Mouse (Mus musculus): Measurements from ENCODE around the gene Mgll. TPM values are rescaled to one million over a fixed set of nuclear protein-coding genes. Genes with fewer than 3 reads are reported as not detected.

Gene Mgll
- polyA plus RNA-seq, 1 experiment from 2014 or later: 29.1 TPM

DNA sequence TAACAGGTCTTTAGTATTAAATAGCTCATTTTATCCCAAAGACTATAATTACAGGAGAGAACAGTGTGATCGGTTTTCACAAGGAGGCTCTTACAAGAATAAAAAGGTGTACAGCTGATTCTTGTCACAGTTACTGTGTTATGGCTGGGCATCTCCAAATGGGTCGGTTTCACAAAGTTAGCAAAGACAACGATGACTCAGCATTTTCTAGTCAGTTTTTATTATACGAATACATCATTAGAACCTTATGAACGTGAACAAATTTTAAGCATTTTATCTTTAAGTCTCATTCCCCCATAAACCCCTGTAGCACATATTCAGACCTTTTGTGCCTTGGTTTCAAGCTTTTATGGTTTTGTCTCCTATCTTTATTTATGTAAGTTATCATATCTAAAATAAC is 55.5 kb downstream of the Mgll start:
- DNase-seq (ENCODE audit: low spot score): no peak
- H3K27me3 ChIP-seq (replicated peaks; ENCODE audit: control insufficient read depth, insufficient read depth, low read length): no peaks in the 10 kb centered on the region
- no peak for ATAC-seq (ENCODE audit: low read depth)
- H3K4me2 ChIP-seq (ENCODE audit: low read depth, low read length): no peak overlapping the region
- no peaks in the 10 kb centered on the region for H3K9me3 ChIP-seq (ENCODE audit: control insufficient read depth, low read length)
- no peaks in the 10 kb centered on the region for H3K36me3 ChIP-seq (ENCODE audit: control insufficient read depth, insufficient read depth, low read length)
- no peak overlapping the region for H3K27ac ChIP-seq (replicated peaks; ENCODE audit: low read depth, low read length)
- H3K4me3 ChIP-seq (ENCODE audit: low read depth, low read length): no peak overlapping the region
- H3K9ac ChIP-seq (ENCODE audit: low read depth, low read length): no peak overlapping the region
- 63% methylated on average over 5 of the region's 5 CpGs for WGBS
- H3K4me1 ChIP-seq (ENCODE audit: control insufficient read depth, insufficient read depth, low read length): peaks cover 30% of the 10 kb centered on the region

DNA sequence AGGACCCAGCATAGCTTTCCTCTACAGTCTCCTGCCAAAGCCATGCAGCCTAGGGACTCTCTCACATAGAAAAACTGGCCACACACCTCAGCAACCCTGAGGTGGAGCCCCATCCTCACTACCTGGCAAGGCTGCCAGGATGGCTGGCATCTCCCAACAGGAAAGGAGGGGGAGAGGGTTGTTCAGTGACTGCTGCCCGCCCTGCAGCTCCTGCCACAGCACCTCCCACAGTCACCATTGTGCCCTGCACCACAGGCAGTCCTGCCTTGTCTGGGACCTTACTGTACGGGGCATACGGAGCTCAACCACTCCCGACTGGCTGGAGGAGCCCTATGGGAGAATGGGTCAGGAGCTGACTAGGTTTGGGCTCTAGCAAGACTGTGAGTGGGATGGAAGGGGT is 57.7 kb downstream of the Mgll start:
- peaks cover 34% of the 10 kb centered on the region for H3K4me1 ChIP-seq (ENCODE audit: control insufficient read depth, insufficient read depth, low read length)
- no peak for ATAC-seq (ENCODE audit: low read depth)
- H3K9me3 ChIP-seq (ENCODE audit: control insufficient read depth, low read length): no peaks in the 10 kb centered on the region
- H3K36me3 ChIP-seq (ENCODE audit: control insufficient read depth, insufficient read depth, low read length): no peaks in the 10 kb centered on the region
- no peak overlapping the region for H3K9ac ChIP-seq (ENCODE audit: low read depth, low read length)
- H3K4me3 ChIP-seq (ENCODE audit: low read depth, low read length): no peak overlapping the region
- WGBS: 62% methylated on average over 4 of the region's 4 CpGs
- H3K27ac ChIP-seq (replicated peaks; ENCODE audit: low read depth, low read length): no peak overlapping the region
- H3K4me2 ChIP-seq (ENCODE audit: low read depth, low read length): no peak overlapping the region
- DNase-seq (ENCODE audit: low spot score): no peak
- H3K27me3 ChIP-seq (replicated peaks; ENCODE audit: control insufficient read depth, insufficient read depth, low read length): no peaks in the 10 kb centered on the region

DNA sequence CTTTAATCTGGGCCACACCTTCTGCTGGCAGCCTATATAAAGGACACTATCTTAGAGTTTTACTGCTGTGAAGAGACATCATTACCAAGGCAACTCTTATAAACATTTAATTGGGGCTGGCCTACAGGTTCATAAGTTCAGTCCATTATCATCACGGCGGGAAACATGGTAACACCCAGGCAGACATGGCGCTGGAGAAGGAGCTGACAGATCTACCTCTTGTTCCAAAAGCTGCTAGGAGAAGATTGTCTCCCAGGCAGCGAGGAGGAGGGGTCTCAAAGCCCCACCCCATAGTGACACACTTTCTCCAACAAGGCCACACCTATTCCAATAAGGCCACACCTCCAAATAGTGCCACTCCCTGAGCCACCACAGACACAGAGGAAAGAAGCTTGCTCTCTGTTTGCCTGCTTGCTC is 58.8 kb downstream of the Mgll start:
- Histone ChIP-seq H3K4me3 (ENCODE audit: low read depth, low read length) (no peak overlapping the region), H3K27me3 (replicated peaks; ENCODE audit: control insufficient read depth, insufficient read depth, low read length) (no peaks in the 10 kb centered on the region), H3K36me3 (ENCODE audit: control insufficient read depth, insufficient read depth, low read length) (no peaks in the 10 kb centered on the region), H3K9ac (ENCODE audit: low read depth, low read length) (no peak overlapping the region), H3K4me1 (ENCODE audit: control insufficient read depth, insufficient read depth, low read length) (peaks cover 43% of the 10 kb centered on the region), H3K4me2 (ENCODE audit: low read depth, low read length) (no peak overlapping the region), H3K27ac (replicated peaks; ENCODE audit: low read depth, low read length) (no peak overlapping the region), H3K9me3 (ENCODE audit: control insufficient read depth, low read length) (no peaks in the 10 kb centered on the region)
- DNase-seq (ENCODE audit: low spot score): peak; percentile 41
- 58% methylated on average over 4 of the region's 4 CpGs for WGBS
- ATAC-seq (ENCODE audit: low read depth): no peak

DNA sequence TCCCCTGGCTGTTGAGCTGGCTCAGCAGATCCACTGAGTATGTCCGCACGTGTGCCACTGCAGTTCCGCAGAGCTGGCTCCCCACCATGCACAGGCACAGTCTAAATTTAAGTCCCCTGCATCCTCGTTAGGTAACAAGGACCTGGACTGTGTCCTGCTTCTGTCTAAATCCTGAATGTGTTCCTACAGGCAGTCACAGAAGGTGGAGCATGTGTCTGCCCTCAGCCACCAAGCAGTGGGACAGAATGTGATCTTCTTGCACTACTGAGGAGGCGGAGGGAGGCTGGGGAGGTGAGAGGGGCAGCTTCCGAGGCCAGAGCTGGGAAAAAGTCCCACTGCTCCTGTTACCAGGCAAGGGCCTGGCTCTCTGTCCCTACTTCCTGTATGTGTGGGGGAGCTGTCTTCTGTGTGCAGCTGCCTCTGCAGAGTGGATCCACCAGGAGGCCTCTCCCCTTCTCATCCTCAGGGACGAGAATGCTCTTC is 60.5 kb downstream of the Mgll start:
- H3K9ac ChIP-seq (ENCODE audit: low read depth, low read length): no peak overlapping the region
- DNase-seq (ENCODE audit: low spot score): peak; percentile 57
- peak; percentile 27; the same call in 1 of the 2 replicates for ATAC-seq (ENCODE audit: low read depth)

DNA sequence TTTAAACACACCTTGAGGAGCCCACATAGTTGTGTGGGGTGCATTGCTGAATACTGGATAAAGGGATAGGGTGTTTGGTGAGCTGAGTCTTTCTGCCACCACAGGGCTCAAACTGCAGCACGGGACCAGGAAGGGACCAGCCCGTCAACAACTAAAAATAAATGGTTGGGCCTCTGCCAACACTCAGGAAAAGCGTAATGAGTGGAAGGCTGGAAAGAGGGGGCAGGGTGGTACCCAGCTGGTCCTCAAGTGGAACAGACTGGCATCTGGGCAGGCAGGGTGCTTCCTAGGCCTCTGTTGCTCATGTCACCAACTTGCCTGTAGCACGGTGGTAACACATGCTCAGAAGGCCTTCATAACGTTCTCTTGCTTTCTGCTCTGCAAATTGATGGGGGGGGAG is 61.1 kb downstream of the Mgll start:
- peaks cover 43% of the 10 kb centered on the region for H3K4me1 ChIP-seq (ENCODE audit: control insufficient read depth, insufficient read depth, low read length)
- DNase-seq (ENCODE audit: low spot score) (peak; percentile 47), ATAC-seq (ENCODE audit: low read depth) (no peak)
- no peak overlapping the region for H3K9ac ChIP-seq (ENCODE audit: low read depth, low read length)
- no peak overlapping the region for H3K4me3 ChIP-seq (ENCODE audit: low read depth, low read length)
- no peaks in the 10 kb centered on the region for H3K9me3 ChIP-seq (ENCODE audit: control insufficient read depth, low read length)
- H3K4me2 ChIP-seq (ENCODE audit: low read depth, low read length): no peak overlapping the region
- H3K27ac ChIP-seq (replicated peaks; ENCODE audit: low read depth, low read length): peak overlapping the region; percentile 63
- no peaks in the 10 kb centered on the region for H3K27me3 ChIP-seq (replicated peaks; ENCODE audit: control insufficient read depth, insufficient read depth, low read length)
- no peaks in the 10 kb centered on the region for H3K36me3 ChIP-seq (ENCODE audit: control insufficient read depth, insufficient read depth, low read length)
- 20% methylated on average over 4 of the region's 5 CpGs for WGBS

More for the DNA sequence above, 60.5 kb downstream of the Mgll start:
- Histone ChIP-seq H3K27ac (replicated peaks; ENCODE audit: low read depth, low read length) (peak overlapping the region; percentile 63), H3K27me3 (replicated peaks; ENCODE audit: control insufficient read depth, insufficient read depth, low read length) (no peaks in the 10 kb centered on the region), H3K4me3 (ENCODE audit: low read depth, low read length) (no peak overlapping the region), H3K4me1 (ENCODE audit: control insufficient read depth, insufficient read depth, low read length) (peaks cover 43% of the 10 kb centered on the region), H3K9me3 (ENCODE audit: control insufficient read depth, low read length) (no peaks in the 10 kb centered on the region), H3K36me3 (ENCODE audit: control insufficient read depth, insufficient read depth, low read length) (no peaks in the 10 kb centered on the region), H3K4me2 (ENCODE audit: low read depth, low read length) (no peak overlapping the region)
- 57% methylated on average over 7 of the region's 7 CpGs for WGBS

DNA sequence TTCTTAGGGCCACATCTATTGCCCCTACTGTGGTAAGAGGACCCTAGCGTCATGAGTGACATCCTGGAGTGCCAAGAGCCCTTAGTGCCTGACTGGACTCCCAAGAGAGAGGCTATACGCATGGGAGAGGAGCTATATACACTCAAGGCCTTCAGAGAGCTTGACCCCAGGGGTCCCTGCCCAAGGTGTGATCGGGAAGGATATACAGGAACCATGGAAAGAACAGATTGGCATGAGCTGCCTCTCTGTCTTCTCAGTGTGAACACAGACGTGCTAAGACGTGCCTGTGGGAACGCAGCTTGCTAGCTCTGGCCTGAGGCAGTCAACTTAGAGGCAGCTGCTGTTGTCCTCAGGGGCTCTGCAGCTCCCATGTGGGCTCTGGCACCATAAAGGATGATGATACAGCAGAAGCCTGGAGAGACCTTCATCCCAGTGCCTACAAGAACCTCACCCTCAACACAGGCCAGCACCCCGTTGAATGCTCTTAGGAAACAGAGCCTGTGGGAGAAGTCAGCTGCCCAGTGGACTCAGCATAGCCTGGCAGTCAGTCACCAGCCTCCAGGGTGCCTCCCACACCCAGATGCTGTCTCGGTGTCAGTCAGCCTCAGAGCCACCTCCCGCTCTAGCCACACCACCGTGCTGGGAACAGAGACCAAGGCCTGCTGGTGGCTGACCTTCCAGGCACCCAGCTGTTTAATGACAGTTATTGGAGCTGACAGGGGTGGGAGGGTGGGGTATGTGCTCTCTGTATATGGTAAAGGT is 61.8 kb downstream of the Mgll start:
- ATAC-seq (ENCODE audit: low read depth) (no peak), DNase-seq (ENCODE audit: low spot score) (no peak)
- peaks cover 43% of the 10 kb centered on the region for H3K4me1 ChIP-seq (ENCODE audit: control insufficient read depth, insufficient read depth, low read length)
- no peak overlapping the region for H3K27ac ChIP-seq (replicated peaks; ENCODE audit: low read depth, low read length)
- no peaks in the 10 kb centered on the region for H3K9me3 ChIP-seq (ENCODE audit: control insufficient read depth, low read length)
- H3K36me3 ChIP-seq (ENCODE audit: control insufficient read depth, insufficient read depth, low read length): no peaks in the 10 kb centered on the region
- no peak overlapping the region for H3K9ac ChIP-seq (ENCODE audit: low read depth, low read length)
- 66% methylated on average over 10 of the region's 10 CpGs for WGBS
- no peak overlapping the region for H3K4me3 ChIP-seq (ENCODE audit: low read depth, low read length)
- H3K27me3 ChIP-seq (replicated peaks; ENCODE audit: control insufficient read depth, insufficient read depth, low read length): no peaks in the 10 kb centered on the region
- no peak overlapping the region for H3K4me2 ChIP-seq (ENCODE audit: low read depth, low read length)

DNA sequence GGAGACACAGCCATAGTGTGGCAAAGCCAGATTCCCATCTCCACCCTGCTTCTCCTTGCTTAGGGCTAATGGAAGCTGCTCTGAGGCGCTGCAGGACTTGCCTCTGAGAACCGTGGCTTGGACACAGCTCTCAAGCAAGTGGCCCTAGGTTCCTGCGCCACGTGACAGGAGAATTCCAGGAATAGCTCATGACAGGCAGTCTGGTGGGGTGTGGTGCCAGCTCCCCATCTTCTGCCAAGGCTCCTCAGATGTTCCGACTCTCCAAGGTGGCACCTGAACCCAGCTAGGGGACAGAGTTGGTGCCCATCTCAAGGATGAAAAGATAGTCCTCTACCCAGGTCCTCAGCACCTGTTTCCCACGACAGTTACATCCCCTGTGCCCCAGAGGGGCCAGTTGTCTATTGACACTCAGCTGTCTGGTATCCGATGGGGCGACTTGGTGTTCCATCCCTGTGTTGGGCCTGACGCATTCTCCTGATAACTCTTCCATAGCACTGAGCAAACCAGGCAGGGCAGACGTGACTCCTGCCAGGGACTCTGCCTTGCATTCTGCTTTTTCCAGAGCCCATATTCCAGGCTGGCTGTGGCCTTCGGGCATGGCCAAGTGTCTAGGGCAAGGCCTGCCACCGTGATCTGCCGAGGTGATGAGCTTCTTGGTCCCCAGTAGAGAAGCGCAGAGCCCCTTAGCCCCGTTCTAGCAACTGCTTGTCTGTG is 62.7 kb downstream of the Mgll start:
- no peak overlapping the region; the same call in 1 of the 2 replicates for H3K27ac ChIP-seq (replicated peaks; ENCODE audit: low read depth, low read length)
- DNase-seq (ENCODE audit: low spot score) (no peak), ATAC-seq (ENCODE audit: low read depth) (no peak)
- H3K4me2 ChIP-seq (ENCODE audit: low read depth, low read length): no peak overlapping the region
- WGBS: 80% methylated on average over 15 of the region's 15 CpGs
- H3K36me3 ChIP-seq (ENCODE audit: control insufficient read depth, insufficient read depth, low read length): no peaks in the 10 kb centered on the region
- no peak overlapping the region for H3K4me3 ChIP-seq (ENCODE audit: low read depth, low read length)
- no peak overlapping the region for H3K9ac ChIP-seq (ENCODE audit: low read depth, low read length)
- no peaks in the 10 kb centered on the region for H3K9me3 ChIP-seq (ENCODE audit: control insufficient read depth, low read length)
- H3K4me1 ChIP-seq (ENCODE audit: control insufficient read depth, insufficient read depth, low read length): peaks cover 43% of the 10 kb centered on the region
- no peaks in the 10 kb centered on the region for H3K27me3 ChIP-seq (replicated peaks; ENCODE audit: control insufficient read depth, insufficient read depth, low read length)

DNA sequence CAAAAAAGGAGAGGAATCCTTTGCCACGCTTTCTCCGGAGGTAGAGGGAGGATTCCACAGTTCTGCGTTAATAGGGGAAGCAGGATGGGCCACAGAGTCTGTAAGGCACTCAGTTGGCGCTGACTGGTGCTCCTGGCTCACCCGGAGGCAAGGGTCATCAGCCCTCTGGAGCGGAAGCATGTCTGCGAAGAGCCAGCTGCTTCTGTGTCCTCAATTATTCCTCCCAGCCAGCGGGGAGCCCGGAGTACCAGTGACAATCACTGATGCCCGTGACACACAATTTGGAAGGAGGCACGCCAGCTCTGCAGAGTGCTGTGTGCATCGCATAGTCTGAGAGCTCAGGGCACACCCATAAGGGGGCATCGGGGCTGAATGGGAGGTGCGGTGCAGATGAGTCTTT is 63.3 kb downstream of the Mgll start:
- 54% methylated on average over 14 of the region's 14 CpGs for WGBS
- Histone ChIP-seq H3K27me3 (replicated peaks; ENCODE audit: control insufficient read depth, insufficient read depth, low read length) (no peaks in the 10 kb centered on the region), H3K4me2 (ENCODE audit: low read depth, low read length) (no peak overlapping the region), H3K27ac (replicated peaks; ENCODE audit: low read depth, low read length) (0 out of 2 replicates have a peak overlapping the region, but pooled peaks have one; percentile 15), H3K9me3 (ENCODE audit: control insufficient read depth, low read length) (no peaks in the 10 kb centered on the region), H3K4me1 (ENCODE audit: control insufficient read depth, insufficient read depth, low read length) (peaks cover 43% of the 10 kb centered on the region), H3K9ac (ENCODE audit: low read depth, low read length) (no peak overlapping the region), H3K4me3 (ENCODE audit: low read depth, low read length) (no peak overlapping the region), H3K36me3 (ENCODE audit: control insufficient read depth, insufficient read depth, low read length) (no peaks in the 10 kb centered on the region)
- ATAC-seq (ENCODE audit: low read depth) (peak; percentile 26; the same call in 1 of the 2 replicates), DNase-seq (ENCODE audit: low spot score) (no peak)
